Mouse (Mus musculus): ENCODE data around the gene Gm49630. TPM values are rescaled to one million over a fixed set of nuclear protein-coding genes. Genes with fewer than 3 reads are reported as not detected.
"Not testable (repeated sequence)": the region's sequence is repeated elsewhere in the genome, so short reads cannot be mapped to it uniquely, and the experiment has no call there.

The Gm49630 gene
- polyA plus RNA-seq (2014; fragmentation: Nextera tagmentation; extraction: Ambion mirVana) = not detected in 2 replicates

DNA sequence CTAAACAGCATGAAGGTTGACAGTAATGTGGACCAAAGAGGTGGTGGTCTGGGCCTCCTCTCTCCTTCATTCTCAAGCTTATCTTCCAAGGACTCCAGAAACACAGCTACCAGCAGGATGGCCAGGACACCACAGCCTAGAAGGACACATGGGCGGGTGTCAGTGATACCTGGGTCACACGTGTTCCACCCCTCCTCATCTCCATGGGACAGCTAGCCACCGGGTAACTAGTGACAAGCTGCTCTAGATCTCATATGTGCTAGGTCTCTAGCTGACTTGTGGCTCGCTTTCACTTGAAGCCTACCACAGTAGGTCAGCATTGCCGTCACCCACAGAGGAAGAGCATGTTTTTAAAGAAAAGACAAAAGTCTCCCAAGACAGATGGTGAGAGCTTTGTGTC is at the start of gene Gm49630:
Gene Gm49630 (minus strand): TSS at position 101 of the 400 bp plus-strand sequence.
- H3K4me1 ChIP-seq (ENCODE audit: control insufficient read depth, insufficient read depth, low read length); H3K4me2 ChIP-seq; H3K36me3 ChIP-seq (ENCODE audit: control insufficient read depth, insufficient read depth, low read length); DNase-seq (ENCODE audit: low spot score, missing footprints); H3K9ac ChIP-seq (ENCODE audit: low read length); H3K27ac ChIP-seq (ENCODE audit: low read depth, low read length); H3K9me3 ChIP-seq (ENCODE audit: control insufficient read depth, low read length); H3K27me3 ChIP-seq (ENCODE audit: control insufficient read depth, insufficient read depth, low read length); H3K4me3 ChIP-seq (ENCODE audit: low read depth, low read length); ATAC-seq (ENCODE audit: low FRiP score): not testable (repeated sequence)
- WGBS = 94% methylated on average over 2 of the region's 5 CpGs

DNA sequence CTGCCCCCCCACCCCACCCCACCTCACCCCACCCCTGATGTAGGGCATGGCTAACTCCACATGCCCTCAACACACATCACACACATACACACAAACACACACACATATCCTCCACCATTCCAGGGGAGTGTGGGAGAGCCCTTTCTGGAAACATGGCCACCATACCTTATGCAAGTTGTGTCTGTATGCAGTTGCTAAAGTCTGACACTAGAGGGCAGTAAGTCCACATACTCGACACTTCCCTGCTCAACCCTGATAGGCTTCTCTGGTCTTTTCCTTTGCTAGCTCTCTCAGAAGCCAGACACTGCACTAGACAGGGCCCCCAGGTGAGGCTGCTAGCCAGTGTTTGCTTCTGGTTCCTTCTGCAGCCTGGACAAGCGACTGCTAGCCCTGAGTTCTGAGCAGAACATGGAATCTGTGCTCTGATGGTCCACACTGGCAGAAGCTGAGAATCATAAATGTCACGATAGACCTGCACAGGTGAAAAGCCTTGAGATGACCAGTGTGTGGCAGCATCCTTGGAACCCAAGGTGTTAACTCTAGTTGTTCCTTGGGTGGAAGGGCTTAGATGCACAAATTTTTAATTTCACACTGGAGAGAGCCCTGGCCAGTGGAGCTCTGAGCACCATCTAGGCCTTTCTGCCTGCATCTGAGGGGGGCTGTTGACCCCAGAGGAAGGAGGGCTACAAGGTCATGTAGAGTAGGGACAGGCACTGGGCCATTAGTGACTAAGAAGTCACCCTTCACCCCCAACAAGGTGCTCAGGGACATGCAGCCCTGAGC is 48.6 kb upstream of the Gm49630 start:
- WGBS = 37% methylated on average over 3 of the region's 3 CpGs
- H3K27ac ChIP-seq (ENCODE audit: low read depth, low read length); H3K9ac ChIP-seq (ENCODE audit: low read length); H3K4me2 ChIP-seq; DNase-seq (ENCODE audit: low spot score, missing footprints); H3K9me3 ChIP-seq (ENCODE audit: control insufficient read depth, low read length); H3K4me3 ChIP-seq (ENCODE audit: low read depth, low read length); H3K4me1 ChIP-seq (ENCODE audit: control insufficient read depth, insufficient read depth, low read length); H3K27me3 ChIP-seq (ENCODE audit: control insufficient read depth, insufficient read depth, low read length); H3K36me3 ChIP-seq (ENCODE audit: control insufficient read depth, insufficient read depth, low read length): not testable (repeated sequence)
- ATAC-seq (ENCODE audit: low FRiP score) = peak; percentile 75

DNA sequence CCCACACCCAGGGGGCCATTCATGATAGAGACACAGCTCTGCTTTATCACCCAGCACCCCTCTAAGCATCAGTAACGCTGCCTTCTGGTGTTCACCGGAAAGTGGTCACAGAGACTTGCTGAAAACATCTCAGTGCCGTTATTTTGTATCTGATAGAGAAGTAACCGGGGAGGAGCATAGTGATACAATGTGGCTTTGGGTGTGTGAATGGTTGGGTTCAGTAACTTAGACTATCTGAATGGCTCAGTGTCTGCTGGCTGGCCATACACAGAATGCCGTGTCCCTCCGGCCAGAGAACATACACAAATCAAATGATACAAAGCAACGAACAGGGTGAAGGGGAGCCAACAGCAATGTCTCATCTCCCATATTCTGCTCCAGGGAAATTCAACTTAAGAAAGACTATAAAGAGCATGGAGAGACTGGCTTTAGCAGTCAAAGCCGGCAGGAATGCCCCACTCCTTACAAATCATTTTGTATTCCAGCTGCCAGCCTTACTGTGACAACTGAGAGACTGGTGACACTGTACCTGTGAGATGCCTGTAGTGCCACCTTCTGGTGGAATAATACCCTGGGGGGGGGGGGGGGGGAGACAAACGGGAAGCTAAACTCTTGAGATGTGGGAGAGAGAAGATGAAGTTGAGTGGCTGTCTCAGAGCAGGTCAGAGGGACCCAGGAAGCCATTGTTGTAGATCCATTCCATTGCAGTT is 43.0 kb upstream of the Gm49630 start:
- H3K27ac ChIP-seq (ENCODE audit: low read depth, low read length); H3K4me3 ChIP-seq (ENCODE audit: low read depth, low read length); H3K27me3 ChIP-seq (ENCODE audit: control insufficient read depth, insufficient read depth, low read length); ATAC-seq (ENCODE audit: low FRiP score); H3K9ac ChIP-seq (ENCODE audit: low read length); H3K4me2 ChIP-seq; DNase-seq (ENCODE audit: low spot score, missing footprints); H3K9me3 ChIP-seq (ENCODE audit: control insufficient read depth, low read length); H3K36me3 ChIP-seq (ENCODE audit: control insufficient read depth, insufficient read depth, low read length); H3K4me1 ChIP-seq (ENCODE audit: control insufficient read depth, insufficient read depth, low read length): not testable (repeated sequence)
- WGBS = 96% methylated on average over 5 of the region's 9 CpGs

DNA sequence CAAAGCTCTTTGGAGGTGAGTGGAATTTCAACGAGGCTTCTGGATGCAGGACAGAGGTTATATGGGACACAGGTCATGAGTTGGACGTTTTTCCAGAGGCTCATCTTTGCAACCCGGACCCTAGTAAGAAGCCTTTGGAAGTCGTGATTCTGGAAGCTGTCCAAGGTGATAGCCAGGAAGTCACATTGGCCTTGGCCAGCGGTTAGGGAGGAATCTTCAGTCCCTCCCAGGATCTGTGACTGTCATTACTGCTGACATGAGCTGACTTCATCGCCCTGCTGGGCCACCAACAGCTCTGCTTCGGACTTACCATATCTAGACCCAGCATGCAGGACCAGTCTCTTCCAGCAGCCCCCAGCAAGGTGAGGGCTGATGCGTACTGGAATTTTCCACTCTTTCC is 41.6 kb upstream of the Gm49630 start:
- H3K4me3 ChIP-seq (ENCODE audit: low read depth, low read length); H3K36me3 ChIP-seq (ENCODE audit: control insufficient read depth, insufficient read depth, low read length); H3K27me3 ChIP-seq (ENCODE audit: control insufficient read depth, insufficient read depth, low read length); DNase-seq (ENCODE audit: low spot score, missing footprints); H3K9me3 ChIP-seq (ENCODE audit: control insufficient read depth, low read length); H3K9ac ChIP-seq (ENCODE audit: low read length); H3K27ac ChIP-seq (ENCODE audit: low read depth, low read length); H3K4me1 ChIP-seq (ENCODE audit: control insufficient read depth, insufficient read depth, low read length); ATAC-seq (ENCODE audit: low FRiP score); H3K4me2 ChIP-seq: not testable (repeated sequence)
- WGBS = 81% methylated on average over 8 of the region's 8 CpGs

DNA sequence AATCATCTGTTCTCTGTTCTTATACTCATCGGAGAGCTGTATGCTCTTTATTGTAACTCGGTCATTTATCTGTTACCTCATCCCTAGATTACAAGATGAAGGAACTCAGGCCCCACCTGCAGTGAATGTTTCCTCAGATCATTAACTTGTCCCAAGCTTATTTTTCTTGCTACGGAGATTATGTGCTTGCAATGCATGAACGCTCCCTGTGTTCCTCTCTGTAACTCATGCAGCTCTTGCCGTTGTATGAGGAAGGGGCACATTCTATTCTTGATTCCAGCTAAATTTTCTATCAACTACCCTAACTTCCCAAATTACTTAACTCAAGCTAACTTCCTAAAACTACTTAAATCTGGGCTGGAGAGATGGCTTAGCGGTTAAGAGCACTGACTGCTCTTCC is 28.0 kb upstream of the Gm49630 start:
- H3K4me2 ChIP-seq = not testable (repeated sequence)

DNA sequence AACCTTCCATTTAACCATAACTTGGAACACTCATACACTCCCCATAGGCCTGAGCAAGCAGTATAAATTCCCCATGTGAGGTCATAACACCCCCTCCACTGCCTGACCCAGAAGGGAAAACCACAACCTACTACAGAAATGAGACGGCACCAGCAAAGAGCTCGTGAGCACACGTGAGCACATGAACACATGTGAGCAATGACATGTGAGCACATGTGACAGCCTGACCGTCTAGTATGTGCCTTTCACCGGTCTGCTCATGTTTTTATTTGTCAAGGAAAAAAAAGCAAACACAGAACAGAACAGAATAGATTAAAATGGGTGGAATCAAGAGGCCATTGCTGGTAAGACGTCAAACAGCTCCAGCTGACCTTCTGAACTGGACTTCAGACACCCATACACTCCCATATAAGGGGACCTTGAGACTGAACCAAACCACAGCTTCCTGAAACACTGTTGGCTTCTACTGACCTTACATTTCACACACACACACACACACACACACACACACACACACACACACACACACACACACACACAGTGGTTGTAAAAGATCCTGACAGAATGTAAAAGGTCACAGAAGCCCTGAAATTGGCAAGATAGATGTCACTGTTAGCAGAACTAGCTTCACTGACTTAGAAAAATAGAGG is 26.5 kb upstream of the Gm49630 start:
- H3K4me3 ChIP-seq (ENCODE audit: low read depth, low read length); H3K36me3 ChIP-seq (ENCODE audit: control insufficient read depth, insufficient read depth, low read length); ATAC-seq (ENCODE audit: low FRiP score); DNase-seq (ENCODE audit: low spot score, missing footprints); H3K9ac ChIP-seq (ENCODE audit: low read length); H3K4me2 ChIP-seq; H3K27me3 ChIP-seq (ENCODE audit: control insufficient read depth, insufficient read depth, low read length); H3K4me1 ChIP-seq (ENCODE audit: control insufficient read depth, insufficient read depth, low read length); H3K27ac ChIP-seq (ENCODE audit: low read depth, low read length); H3K9me3 ChIP-seq (ENCODE audit: control insufficient read depth, low read length): not testable (repeated sequence)
- WGBS = 84% methylated on average over 6 of the region's 6 CpGs

More for the DNA sequence above, 28.0 kb upstream of the Gm49630 start:
- H3K4me3 ChIP-seq (ENCODE audit: low read depth, low read length); ATAC-seq (ENCODE audit: low FRiP score); H3K27me3 ChIP-seq (ENCODE audit: control insufficient read depth, insufficient read depth, low read length); H3K27ac ChIP-seq (ENCODE audit: low read depth, low read length); H3K9ac ChIP-seq (ENCODE audit: low read length); H3K9me3 ChIP-seq (ENCODE audit: control insufficient read depth, low read length); DNase-seq (ENCODE audit: low spot score, missing footprints); H3K36me3 ChIP-seq (ENCODE audit: control insufficient read depth, insufficient read depth, low read length); H3K4me1 ChIP-seq (ENCODE audit: control insufficient read depth, insufficient read depth, low read length): not testable (repeated sequence)
- WGBS = 74% methylated on average over 6 of the region's 6 CpGs

DNA sequence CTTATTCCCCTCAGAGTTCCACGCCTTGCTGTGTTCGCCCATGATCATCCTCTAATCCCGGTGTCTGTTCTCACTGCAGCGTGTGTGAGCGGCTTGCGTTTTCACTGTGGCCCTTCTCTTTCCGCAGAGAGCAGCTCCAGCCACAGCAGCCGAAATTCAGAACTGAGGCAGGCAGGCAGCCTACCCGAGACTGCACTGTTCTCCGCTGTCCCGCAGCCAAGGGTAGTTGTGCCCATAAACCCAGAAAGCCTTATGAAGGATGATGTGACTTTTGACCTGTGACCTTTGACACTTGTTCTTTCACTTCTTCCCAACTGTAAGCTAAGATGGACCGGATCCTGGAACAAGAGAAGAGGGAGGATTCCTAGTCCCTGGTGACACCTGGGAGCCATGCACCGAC is 25.3 kb upstream of the Gm49630 start:
- not testable (repeated sequence) for H3K9me3 ChIP-seq (ENCODE audit: control insufficient read depth, low read length); H3K27ac ChIP-seq (ENCODE audit: low read depth, low read length); H3K4me1 ChIP-seq (ENCODE audit: control insufficient read depth, insufficient read depth, low read length); H3K36me3 ChIP-seq (ENCODE audit: control insufficient read depth, insufficient read depth, low read length); H3K27me3 ChIP-seq (ENCODE audit: control insufficient read depth, insufficient read depth, low read length); H3K4me3 ChIP-seq (ENCODE audit: low read depth, low read length); ATAC-seq (ENCODE audit: low FRiP score); H3K9ac ChIP-seq (ENCODE audit: low read length); DNase-seq (ENCODE audit: low spot score, missing footprints); H3K4me2 ChIP-seq
- WGBS = 92% methylated on average over 10 of the region's 13 CpGs

DNA sequence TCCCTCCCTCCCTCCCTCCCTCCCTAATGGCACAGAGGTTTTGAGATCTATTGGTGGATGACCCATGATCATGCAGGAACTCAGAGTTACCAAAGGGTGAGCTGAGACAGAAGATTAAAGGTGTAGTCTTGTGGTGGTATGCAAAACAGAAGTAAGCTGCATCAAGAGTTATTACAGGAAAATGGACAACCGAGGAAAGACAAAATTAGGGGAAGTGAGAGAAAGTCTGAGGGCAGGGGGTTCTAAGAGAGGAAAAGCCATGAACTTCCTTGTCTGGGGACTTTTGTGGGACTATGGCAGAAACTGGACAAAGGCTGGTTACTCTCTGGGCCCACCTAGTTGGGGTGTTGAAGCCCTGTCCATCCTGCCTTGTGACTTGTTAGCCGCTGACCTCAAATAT is 24.5 kb upstream of the Gm49630 start:
- not testable (repeated sequence) for H3K36me3 ChIP-seq (ENCODE audit: control insufficient read depth, insufficient read depth, low read length); ATAC-seq (ENCODE audit: low FRiP score); H3K4me2 ChIP-seq; H3K4me1 ChIP-seq (ENCODE audit: control insufficient read depth, insufficient read depth, low read length); H3K27ac ChIP-seq (ENCODE audit: low read depth, low read length); H3K9ac ChIP-seq (ENCODE audit: low read length); H3K9me3 ChIP-seq (ENCODE audit: control insufficient read depth, low read length); H3K4me3 ChIP-seq (ENCODE audit: low read depth, low read length); H3K27me3 ChIP-seq (ENCODE audit: control insufficient read depth, insufficient read depth, low read length); DNase-seq (ENCODE audit: low spot score, missing footprints)
- no CpG with 5 or more reads among the region's 2 CpGs for WGBS

DNA sequence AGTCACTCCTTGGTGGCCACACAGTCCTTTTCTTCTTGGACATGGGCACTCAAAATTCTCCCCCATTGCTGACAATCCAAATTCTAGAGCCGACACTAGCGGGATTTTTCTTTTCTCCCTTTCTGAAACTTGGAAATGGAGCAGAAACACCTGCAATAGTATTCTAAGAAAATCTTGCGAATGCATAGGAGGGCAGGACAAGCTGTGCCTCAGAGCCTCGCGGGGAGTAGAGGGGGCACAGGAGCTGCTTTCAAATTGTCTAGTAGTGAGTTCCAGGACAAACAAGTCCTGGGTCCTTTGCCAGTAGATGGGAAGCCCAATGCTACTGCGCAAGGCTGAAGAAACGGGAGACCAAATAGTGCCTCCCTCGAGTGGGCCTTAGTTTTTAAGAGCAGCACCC is 23.9 kb upstream of the Gm49630 start:
- not testable (repeated sequence) for H3K27ac ChIP-seq (ENCODE audit: low read depth, low read length); H3K27me3 ChIP-seq (ENCODE audit: control insufficient read depth, insufficient read depth, low read length); ATAC-seq (ENCODE audit: low FRiP score); H3K9ac ChIP-seq (ENCODE audit: low read length); H3K4me2 ChIP-seq; DNase-seq (ENCODE audit: low spot score, missing footprints); H3K36me3 ChIP-seq (ENCODE audit: control insufficient read depth, insufficient read depth, low read length); H3K4me3 ChIP-seq (ENCODE audit: low read depth, low read length); H3K9me3 ChIP-seq (ENCODE audit: control insufficient read depth, low read length); H3K4me1 ChIP-seq (ENCODE audit: control insufficient read depth, insufficient read depth, low read length)
- WGBS = 90% methylated on average over 6 of the region's 8 CpGs

Measured in midbrain, embryonic 11.5 days (tissue).